25 mouse cellular contexts compared by ENCODE assay signal in the genomic region with DNA sequence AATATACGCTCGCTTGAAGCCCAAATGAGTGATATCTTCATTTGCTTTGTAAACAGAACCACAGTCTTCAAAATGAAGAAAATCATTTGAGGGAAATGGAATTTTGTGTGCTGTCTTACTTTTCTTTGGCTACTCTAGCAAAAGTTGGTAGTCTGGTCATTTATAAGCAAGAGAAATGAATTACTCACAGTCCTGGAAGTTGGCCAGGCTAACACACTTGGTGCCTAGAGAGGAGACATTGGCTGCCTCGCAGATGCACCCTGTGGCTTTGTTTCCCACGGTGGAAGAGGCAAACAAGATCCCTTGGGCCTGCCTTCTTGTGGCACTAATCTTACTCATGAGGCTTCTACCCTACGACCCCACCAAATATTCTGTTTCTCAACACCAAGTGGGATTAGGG. TPM values are rescaled to one million over a fixed set of nuclear protein-coding genes. Genes with fewer than 3 reads are reported as not detected.
"Had no signal": no experiment of that assay in that cellular context is flagged by ENCODE, and none has a peak within 500 bp of the region (broad histone marks: within the 10 kb centered on the region; RNA-seq: fewer than 3 reads in every experiment).

No protein-coding gene starts in this region.

- H3K4me2 ChIP-seq: kidney, embryonic 15.5 days; limb, embryonic 13.5 days; liver, embryonic 12.5 days; liver, embryonic 15.5 days; midbrain, embryonic 12.5 days had no signal

- H3K27me3 ChIP-seq: kidney, embryonic 15.5 days; limb, embryonic 13.5 days; liver, embryonic 12.5 days; liver, embryonic 15.5 days; midbrain, embryonic 12.5 days had no signal

- H3K36me3 ChIP-seq: kidney, embryonic 15.5 days; limb, embryonic 13.5 days; liver, embryonic 12.5 days; liver, embryonic 15.5 days; midbrain, embryonic 12.5 days had no signal

- H3K9ac ChIP-seq: kidney, embryonic 15.5 days; limb, embryonic 13.5 days; liver, embryonic 12.5 days; liver, embryonic 15.5 days; midbrain, embryonic 12.5 days had no signal

- H3K4me3 ChIP-seq: kidney, embryonic 15.5 days; left cerebral cortex, adult 2 months; limb, embryonic 13.5 days; liver, embryonic 12.5 days; liver, embryonic 15.5 days; midbrain, embryonic 12.5 days had no signal

- H3K27ac ChIP-seq: kidney, embryonic 15.5 days; left cerebral cortex, adult 2 months; limb, embryonic 13.5 days; liver, embryonic 12.5 days; liver, embryonic 15.5 days; midbrain, embryonic 12.5 days had no signal

- H3K4me1 ChIP-seq: kidney, embryonic 15.5 days; liver, embryonic 12.5 days; liver, embryonic 15.5 days; midbrain, embryonic 12.5 days had no signal

- ATAC-seq: liver, embryonic 12.5 days; midbrain, embryonic 16.5 days had no signal

- DNase-seq: kidney, adult 8-10 months; kidney, postnatal 10 days; kidney, postnatal 36 days; layer of hippocampus, postnatal 36 days; left cerebral cortex, postnatal 4 days; liver; lung, adult 2 months; lung, postnatal 14 days; lung, postnatal 4 days; thymus, adult 18-20 months; thymus, postnatal 14 days; thymus, postnatal 4 days had no signal

- H3K9me3 ChIP-seq: kidney, embryonic 15.5 days; limb, embryonic 13.5 days; liver, embryonic 12.5 days; liver, embryonic 15.5 days; midbrain, embryonic 12.5 days had no signal

RNA-seq across cellular contexts. Expression of a gene that starts 8.1 kb away (rescaled TPM):
- polyA plus RNA-seq: kidney, embryonic 15.5 days; limb, embryonic 13.5 days; liver, embryonic 12.5 days; liver, embryonic 15.5 days; lung, adult 2 months; lung, embryonic 16.5 days; midbrain, embryonic 12.5 days; neural tube, embryonic 11.5 days; neural tube, embryonic 14.5 days; small intestine, adult 2 months; spleen, adult 2 months; stomach, embryonic 16.5 days had no signal
